Mouse (Mus musculus): ENCODE measurements around the gene Cyp2d22.
A peak's percentile ranks its signal among the peaks of the same experiment; 100 is the strongest.
"Not testable (repeated sequence)": the region's sequence is repeated elsewhere in the genome, so short reads cannot be mapped to it uniquely, and the experiment has no call there.

Gene Cyp2d22

DNA sequence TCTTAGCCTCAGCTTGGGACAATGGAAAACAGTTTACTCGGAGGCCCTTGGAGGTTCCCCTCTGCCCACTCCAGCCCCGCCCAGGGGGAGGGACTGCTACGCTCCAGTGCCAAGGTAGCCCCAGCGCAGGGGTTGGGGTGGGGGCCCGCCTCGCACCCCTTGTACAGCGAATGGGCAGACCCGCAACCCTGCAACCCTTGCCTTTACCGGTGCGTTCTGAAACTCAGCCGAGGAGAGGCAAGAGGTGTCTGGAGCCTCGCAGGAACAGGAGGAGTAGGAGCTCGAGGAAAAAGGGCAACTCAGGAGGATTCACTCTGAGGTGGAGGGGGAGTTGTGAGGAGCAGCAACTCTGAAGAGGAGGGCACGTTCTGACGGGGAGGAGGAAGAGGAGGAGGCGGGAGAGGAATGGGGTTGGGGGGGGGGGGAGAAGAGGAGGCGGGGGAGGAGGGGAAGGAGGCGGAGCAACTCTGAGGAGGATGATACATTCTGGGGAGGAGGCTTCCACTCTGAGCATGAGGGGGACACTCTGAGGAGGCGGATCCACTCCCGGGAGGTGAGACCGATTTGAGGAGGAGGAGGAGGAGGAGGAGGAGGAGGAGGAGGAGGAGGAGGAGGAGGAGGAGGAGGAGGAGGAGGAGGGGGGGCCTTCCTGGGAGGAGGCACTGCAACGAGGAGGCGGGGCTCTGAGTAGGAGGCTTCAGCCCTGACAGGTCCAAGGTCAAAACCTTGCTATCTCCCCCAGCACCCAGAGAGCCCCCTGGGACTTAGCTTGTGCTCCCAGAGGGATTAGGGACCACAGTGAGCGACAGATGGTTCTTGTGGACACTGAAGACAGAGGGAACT is at the start of gene Cyp2d22:
Gene Cyp2d22, minus strand, starts transcription at position 390 of the 843 bp plus-strand sequence.
- no peak for DNase-seq (ENCODE audit: low spot score)

DNA sequence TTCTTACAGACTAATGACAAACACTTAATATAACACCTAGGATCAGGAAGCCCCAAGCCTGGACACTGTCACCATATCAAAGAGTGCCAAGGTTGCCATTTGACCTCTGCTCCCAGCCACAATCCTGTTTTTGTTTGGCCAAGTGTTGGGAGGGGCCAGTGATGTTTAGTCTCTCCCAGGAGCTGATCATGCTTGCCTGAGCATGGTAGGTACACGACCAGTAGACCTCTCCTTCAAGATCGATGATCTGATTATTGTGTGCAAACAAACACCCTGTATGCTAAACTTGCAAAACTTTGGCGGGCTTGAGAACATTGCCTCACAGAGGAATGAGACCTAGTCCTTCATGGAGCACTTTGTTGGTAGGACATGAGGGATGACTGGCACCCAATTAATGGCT is 43.4 kb upstream of the Cyp2d22 start:
- DNase-seq (ENCODE audit: low spot score), result no peak

DNA sequence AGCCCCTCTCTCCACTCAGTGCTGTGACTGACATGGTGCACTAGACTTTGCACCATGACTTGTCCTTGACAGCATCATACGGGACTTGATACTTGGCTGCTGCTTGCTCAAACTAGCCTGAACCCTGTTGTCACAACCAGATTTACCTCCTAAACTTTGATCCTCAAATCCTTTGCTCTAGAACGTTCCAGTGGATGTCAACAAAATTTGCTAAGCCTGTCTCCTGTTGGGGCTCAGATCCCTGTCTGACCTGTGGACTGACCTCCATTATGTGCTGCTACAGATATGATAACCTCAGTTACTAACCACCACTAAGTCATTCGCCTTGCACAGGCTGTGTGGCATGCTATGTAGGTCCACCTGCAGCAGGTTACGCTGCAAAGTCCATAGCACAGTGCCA is 42.9 kb upstream of the Cyp2d22 start:
- no peak for DNase-seq (ENCODE audit: low spot score)

DNA sequence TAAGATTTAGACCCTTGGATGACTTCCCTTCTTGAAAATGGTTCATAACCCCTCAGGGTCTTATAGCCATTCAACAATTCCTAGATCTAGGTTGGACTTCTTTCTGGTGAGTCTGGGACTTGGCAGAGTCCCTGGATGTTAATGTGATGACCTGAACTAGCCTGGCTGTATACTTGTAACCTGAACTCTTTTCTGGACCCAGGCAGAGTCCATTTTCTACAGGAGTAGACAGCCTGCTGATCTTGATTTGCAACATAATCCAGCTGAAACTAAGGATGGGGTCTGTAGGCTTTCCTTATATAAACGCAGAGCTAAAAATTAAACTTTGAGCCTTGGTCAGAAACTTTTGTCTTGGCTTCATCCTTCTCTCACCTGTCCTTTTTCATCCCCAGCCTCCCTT is 38.6 kb upstream of the Cyp2d22 start:
- DNase-seq (ENCODE audit: low spot score), result no peak

DNA sequence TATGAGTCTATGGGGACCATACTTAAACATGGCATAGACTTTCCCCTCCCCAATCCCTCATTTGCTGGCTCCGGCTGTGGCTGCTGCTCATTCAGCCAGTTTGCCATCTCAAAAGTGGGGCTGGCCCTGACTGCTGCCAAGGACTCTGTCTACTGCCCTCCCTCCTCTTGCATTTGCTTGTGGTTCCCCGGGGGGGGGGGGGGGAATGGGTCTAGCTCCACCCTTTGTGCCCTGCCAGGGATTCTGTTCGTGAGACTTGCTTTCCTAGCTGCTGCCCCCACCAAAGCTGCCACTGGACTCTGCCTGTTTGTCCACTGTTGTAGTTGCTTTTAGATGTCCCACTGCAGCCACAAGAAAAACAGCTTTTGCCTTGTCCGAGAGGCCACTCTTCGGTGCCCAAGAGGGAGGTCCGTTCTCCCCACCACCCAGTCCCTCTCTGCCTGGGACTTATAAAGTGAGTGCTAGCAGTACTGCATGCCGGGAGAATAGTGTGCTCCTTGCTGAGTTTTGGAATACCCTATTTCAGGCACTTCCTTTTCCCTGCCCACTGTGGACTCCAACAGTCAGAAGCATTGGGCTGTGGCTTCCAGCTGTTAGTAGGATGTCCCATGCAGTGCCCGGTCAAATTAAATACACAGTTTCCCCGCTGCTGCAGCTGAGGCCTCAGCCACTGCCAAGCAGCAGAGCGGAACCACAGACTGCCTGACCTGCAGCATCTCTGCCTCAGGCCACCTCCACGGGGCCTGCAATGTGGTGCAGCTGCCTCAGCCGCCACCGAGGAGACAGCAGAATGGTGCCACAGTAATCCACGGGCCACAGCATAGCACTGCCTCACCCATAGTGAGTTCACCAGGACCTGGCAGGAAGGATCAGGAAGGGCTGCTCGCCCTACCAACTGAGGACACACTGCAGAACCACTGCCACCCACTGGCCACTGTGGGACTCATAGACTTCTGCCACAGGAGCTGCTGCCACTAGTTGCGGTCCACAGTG is 37.0 kb upstream of the Cyp2d22 start:
- DNase-seq (ENCODE audit: low spot score), result peak; percentile 56

DNA sequence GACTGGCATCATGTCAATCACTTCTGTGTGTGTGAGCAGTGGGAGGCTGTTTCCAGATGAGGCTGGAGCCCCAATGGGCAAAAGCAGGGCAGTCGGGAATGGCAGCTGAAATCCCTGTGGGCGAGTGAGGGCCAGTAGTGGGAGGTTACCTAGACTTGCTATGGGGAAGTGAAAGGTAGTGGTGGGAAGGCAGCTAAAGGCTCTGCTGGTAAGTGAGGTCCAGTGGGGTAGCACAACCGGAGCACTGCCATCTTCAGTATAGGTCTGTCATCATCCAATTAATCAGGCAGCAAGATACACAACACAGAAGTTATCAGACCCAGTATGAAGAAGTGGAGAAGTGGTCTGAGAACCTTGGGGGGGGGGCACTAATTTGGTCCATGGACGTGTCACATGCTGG is 27.5 kb upstream of the Cyp2d22 start:
- DNase-seq (ENCODE audit: low spot score), result no peak

DNA sequence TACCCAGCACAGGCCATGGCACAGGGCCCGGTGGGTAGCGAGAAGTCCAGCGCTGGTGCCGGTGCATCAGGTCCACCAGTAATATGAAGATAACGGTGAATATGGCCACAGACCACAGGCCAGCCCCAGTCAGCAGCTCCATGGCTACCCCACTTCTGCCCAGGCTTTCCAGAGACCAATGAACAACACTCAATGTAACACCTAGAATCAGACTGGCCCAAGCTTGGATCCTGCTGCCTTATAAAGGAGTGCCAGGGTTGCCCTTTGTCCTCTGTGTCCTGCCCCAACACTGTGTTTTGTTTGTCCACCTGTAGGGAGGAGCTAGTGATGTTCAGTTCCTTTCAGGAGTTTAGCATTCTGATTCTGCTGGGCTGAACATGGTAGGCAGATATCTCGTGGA is 26.9 kb upstream of the Cyp2d22 start, which contains the start of gene Cyp2d10:
Gene Cyp2d10, minus strand, starts transcription at position 215 of the 400 bp plus-strand sequence.
- DNase-seq (ENCODE audit: low spot score), result no peak

DNA sequence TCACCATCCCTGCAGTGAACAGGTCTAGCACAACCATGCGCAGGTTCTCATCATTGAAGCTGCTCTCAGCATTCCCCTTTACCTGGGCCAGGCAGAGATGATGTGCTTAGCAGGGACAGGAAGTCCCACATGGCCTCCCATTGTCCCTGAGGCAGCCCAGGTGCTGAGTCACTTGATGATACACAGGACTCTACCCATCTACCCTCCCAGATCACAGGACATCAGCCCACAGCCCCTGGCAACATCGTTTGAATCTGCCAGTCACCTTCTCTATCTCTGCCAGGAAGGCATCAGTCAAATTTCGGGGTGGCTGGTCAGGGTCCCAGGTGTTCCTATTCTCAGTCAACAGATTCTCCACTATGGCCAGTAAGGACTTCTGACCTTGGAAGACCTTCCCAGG is 24.1 kb upstream of the Cyp2d22 start:
- no peak for DNase-seq (ENCODE audit: low spot score)

DNA sequence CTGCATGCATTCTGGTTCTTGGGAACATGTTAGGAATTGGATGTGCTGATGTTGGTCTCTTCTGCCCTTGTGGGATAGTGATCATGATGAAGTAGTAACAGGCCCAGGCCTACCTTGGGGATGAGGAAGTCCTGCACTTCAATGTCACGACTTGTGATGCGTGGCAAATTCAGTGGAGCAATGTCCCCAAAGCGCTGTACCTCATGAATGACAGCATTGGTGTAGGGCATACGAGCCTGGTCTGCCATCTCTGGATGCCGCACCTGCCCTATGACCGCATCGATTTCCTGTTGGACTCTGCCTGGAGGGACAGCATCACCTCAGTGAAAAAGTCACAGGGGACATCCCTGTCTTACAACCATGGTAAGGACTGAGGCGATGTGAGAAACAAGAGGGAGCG is 23.5 kb upstream of the Cyp2d22 start:
- no peak for DNase-seq (ENCODE audit: low spot score)

DNA sequence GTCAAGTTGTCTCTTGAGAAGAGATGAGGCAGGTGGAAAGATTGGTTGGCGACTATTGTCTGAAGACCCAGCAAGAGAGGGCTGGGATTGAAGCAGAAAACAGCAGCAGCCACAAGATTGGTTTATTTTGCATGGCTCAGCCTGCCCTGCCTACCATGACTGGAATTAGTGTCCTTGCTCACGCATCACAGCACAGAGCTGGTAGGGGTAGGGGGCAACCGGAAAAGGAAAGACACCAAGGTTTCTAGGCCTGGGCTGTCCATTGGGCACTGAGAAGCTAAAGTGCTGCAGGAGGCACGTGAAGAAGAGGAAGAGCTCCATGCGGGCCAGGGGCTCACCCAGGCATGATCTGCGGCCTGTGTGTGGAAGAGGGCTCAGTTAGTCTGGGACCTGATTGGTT is 22.7 kb upstream of the Cyp2d22 start:
- no peak for DNase-seq (ENCODE audit: low spot score)

DNA sequence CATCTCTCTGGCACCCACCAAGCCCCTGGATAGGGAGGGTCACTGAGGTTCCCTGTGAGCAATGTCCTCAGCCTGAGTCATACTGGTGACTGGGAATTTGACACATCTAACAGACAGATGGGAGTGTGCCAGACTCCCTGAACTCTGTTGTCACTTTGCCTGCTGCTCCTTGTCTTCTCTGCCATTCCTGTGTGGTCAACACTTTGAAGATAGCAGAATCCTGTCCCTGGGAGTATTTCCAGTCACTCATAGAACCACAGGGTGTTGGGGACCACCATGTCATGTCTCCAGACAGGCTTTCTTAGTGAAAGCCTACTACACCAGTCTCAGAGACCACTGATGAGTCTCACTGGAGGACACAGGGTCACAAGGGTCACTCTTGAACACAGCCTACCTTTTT is 22.0 kb upstream of the Cyp2d22 start:
- DNase-seq (ENCODE audit: low spot score), result no peak

DNA sequence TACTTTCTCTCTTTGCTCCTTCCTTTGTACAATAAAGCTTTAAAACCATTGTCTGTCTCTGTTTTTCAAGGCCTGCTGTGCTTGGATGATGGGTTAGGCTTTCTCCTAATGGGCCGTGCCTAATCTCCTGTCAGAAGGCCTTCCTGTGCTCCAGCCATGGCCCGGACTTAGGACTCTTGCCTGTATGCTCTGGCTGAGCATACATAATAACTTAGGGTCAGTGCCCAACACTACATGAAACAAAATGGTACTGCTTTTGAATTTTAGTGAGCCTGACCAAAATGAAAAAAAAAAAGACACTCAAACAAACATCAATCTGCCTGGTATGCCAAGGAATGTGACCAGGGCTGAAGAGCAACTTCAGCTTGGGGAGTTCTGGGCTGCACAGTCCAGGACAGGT is 21.5 kb upstream of the Cyp2d22 start:
- DNase-seq (ENCODE audit: low spot score), result no peak

DNA sequence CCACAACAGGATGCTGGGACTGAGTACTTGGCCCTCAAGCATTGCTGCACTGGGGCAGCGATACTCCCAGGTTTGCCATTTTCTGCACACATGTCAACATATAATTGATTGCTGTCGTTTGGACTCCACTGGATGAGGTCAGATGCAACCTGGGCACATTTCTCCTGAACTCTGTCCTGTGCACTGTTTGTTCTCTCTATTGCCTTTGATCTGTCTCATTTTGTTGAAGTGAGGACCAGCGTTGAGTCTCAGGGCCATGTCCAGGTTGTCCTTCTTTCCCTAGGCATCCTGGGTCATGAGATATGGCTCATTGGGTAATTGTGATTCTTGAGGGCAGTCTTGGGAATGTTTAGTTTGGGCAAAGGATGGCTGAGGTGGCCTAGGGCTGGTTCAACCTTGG is 15.9 kb upstream of the Cyp2d22 start:
- DNase-seq (ENCODE audit: low spot score), result not testable (repeated sequence)

DNA sequence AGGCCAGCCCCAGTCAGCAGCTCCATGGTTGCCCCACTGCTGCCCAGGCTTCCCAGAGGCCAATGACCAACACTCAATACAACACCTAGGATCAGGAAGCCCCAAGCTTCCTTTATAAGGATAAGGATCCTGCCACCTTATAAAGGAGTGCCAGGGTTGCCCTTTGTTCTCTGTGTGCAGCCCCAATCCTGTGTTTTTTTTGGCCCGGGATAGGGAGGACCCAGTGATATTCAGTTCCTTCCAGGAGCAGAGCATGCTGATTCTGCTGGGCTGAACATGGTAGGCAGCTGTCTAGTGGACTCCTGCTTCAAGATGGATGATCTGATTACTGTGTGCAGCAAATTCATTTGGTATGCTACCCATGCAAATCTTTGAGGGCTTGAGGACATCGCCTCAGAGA is 13.9 kb upstream of the Cyp2d22 start, which contains the start of gene Cyp2d11:
Gene Cyp2d11, minus strand, starts transcription at position 101 of the 400 bp plus-strand sequence.
- not testable (repeated sequence) for DNase-seq (ENCODE audit: low spot score)

DNA sequence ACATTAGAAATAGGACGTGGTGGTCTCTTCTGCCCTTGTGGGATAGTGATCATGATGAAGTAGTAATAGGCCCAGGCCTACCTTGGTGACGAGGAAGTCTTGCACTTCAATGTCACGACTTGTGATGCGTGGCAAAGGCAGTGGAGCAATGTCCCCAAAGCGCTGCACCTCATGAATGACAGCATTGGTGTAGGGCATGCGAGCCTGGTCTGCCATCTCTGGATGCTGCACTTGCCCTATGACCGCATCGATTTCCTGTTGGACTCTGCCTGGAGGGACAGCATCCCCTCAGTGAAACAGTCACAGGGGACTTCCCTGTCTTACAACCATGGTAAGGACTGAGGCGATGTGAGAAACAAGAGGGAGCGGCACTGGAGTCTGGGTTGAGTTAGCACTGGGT is 9.9 kb upstream of the Cyp2d22 start:
- not testable (repeated sequence) for DNase-seq (ENCODE audit: low spot score)

DNA sequence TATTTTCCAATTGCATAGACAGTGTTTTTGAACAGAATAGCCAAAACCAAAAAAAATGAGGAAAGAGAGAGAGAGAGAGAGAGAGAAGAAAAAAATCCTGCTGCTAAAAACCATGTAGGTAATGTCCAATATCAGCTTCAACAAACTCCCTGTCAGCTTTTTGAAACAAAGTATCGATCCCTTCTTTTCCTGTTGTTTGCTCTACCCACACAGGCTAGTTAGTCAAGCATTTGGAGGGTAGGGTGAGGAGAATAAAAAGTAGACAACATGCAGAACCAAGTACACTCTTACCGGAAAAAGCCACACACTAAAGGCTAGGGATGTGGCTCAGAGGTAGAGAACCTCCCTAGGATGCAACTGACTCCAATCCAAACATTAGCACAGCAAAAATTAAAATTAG is 5.7 kb upstream of the Cyp2d22 start:
- DNase-seq (ENCODE audit: low spot score), result no peak

DNA sequence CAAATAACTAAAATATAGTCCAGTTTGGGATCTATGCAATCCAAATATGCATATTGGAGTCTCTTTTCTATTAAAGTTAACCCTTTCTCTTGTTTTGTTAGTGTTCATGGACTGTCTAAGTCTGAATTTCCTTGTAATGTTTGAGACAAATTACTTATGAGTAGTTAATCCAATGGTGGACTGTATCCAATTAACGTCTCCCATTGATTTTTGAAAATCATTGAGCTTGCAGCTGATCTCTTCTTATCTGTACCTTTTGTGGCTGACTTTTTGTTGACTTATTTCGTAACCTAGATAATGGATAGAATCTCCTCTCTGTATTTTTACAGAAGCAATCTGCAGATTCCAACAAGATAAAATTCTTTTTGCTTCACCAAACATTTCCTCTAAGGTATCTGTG is 2.4 kb upstream of the Cyp2d22 start:
- no peak for DNase-seq (ENCODE audit: low spot score)

DNA sequence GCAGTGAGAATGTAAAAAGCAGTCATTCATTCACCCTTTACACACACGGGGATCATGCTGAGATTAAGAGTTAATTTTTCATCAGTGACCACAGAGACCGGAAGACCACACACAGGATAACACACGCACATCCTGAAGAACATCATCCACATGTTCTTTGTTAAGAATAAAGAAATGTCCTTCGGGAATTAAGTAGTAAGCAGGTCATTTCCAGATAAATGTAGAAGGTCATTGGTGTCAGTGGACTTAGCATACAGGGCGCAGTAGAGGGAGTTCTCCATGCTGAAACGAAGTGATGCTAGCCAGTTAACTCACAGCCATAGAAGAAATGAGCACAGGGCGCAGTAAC is 628 bp upstream of the Cyp2d22 start:
- no peak for DNase-seq (ENCODE audit: low spot score)

DNA sequence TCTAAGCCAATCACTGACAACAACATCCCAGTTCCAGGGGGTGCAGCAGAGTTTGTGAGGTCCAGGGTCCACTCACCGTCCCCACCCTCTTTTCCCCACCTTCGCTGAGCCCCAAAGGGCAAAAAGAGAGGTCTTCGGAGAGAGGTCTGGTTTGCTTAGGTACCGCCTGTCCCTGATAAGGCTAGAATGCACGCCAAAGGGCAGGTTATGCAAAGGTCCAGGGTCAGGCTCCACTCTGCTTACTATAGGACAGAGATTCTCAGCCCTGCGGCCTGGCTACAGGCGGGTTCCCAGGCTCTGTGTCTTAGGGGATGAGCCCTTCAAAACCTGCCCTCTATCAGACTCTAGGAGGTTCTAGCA is 569 bp downstream of the Cyp2d22 start:
- no peak for DNase-seq (ENCODE audit: low spot score)

DNA sequence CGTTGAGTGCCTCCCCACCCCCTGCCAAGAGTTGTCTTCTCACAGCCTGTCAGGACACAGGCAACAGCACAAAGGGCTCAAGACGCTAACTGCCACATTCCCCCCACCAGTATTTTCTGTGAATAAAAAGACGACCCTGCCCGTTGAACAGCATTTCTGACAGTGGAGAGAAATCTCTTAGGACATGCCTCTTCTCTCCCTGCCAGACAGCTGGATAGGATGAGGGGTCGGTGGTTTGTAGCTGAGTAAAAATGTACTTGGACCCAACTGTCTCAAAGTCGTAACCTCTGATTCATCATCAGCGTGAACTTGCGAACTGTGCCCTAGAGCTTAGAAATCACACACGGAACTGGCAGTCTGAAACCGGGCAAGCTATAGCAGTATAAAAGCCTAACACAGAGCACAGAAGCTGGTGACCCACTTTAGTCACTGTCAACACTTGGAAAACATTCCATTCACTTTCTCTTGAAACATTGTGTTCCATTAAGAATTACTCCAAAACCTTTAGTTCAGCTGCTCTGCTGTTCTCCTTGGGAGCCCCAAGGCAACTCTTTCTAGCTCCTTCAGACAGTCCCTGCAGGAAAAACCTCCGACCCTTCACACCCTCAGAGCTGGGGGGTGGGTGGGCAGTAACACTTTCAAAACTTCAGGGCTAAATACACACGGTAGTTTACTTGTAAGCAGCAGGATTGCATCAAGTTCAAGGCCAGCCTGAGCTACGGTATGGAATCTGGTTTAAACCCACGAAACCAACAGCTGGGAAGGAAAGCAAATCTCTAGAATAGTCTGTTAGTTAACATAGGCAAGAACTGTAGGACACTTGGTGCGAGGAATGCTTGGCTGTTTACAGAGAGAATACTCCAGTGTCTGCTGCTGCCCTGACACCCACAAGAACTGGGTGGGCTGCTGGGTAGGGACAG is 1.5 kb downstream of the Cyp2d22 start:
- no peak for DNase-seq (ENCODE audit: low spot score)

DNA sequence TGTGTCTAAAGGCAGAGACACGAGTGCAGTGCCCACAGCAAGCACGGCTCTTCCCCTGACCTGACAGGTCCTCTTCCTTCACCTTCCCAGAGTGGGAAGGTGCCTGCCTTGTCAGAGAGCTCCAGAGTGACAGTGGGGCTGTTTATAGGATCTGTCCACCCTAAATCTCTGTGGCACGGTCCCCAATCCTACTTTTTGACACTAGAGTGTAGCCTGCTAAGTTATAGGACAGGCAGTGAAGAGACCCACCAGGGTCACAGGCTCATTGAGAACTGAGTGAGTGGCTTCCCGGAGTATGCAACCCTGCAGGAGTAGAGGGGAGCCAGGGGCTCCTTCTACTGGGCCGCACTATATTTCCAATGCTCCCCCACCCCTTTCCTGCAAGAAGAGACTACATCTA is 2.4 kb downstream of the Cyp2d22 start:
- DNase-seq (ENCODE audit: low spot score), result no peak
